Mouse (Mus musculus) spleen, adult 2 months (tissue): ENCODE data around the gene Mum1l1. TPM values are rescaled to one million over a fixed set of nuclear protein-coding genes. Genes with fewer than 3 reads are reported as not detected.

Experiments used
- DNase-seq, 2 experiments: peaks; one replicate each; pipeline versions ENCODE4 v3.0.0 to v3.0.0-alpha.2; 2012 to 2021; ENCODE audit warnings: low spot score in 2 of 2, low read depth in 1 of 2
- H3K27ac ChIP-seq: fragments of 200-500 bp; 2 replicates; pipeline ENCODE4 v1.5.1; 2012; ENCODE audit warnings: low read length, inconsistent platforms; ENCODE audit not compliant: insufficient read depth
- H3K27me3 ChIP-seq: fragments of 200-500 bp; 2 replicates; pipeline ENCODE4 v1.6.1; 2012; ENCODE audit warnings: mild to moderate bottlenecking, moderate library complexity, low read length, inconsistent platforms; ENCODE audit not compliant: control insufficient read depth, insufficient read depth
- H3K36me3 ChIP-seq: fragments of 200-500 bp; 2 replicates; pipeline ENCODE4 v1.6.1; 2012; ENCODE audit warnings: mild to moderate bottlenecking, low read length, inconsistent platforms; ENCODE audit not compliant: control insufficient read depth, insufficient read depth
- H3K4me1 ChIP-seq: fragments of 200-500 bp; 2 replicates; pipeline ENCODE4 v1.6.1; 2011; ENCODE audit warnings: inconsistent platforms; ENCODE audit not compliant: control insufficient read depth, insufficient read depth, insufficient read length
- H3K4me3 ChIP-seq: fragments of 200-500 bp; 2 replicates; pipeline ENCODE4 v1.5.1; 2011; ENCODE audit warnings: mild to moderate bottlenecking, inconsistent platforms; ENCODE audit not compliant: insufficient read depth, insufficient read length; ENCODE audit errors: extremely low read depth
- CTCF ChIP-seq: fragments of 200-500 bp; IDR thresholded peaks from 2 replicates; pipeline ENCODE4 v1.5.1; 2011; ENCODE audit warnings: mild to moderate bottlenecking, inconsistent platforms; ENCODE audit not compliant: insufficient read depth, insufficient read length, insufficient replicate concordance; ENCODE audit errors: extremely low read depth
- POLR2A ChIP-seq: fragments of 200-500 bp; IDR thresholded peaks from 2 replicates; pipeline ENCODE4 v1.6.1; 2011; ENCODE audit warnings: low read depth, low read length, inconsistent platforms
- WGBS: fragments of 180-500 bp; shearing (Covaris S2); methylation state at CpG from one replicate; pipeline ENCODE4 v1.1.7; 2018; 5-methylcytosine and 5-hydroxymethylcytosine counted together
- polyA plus RNA-seq: library from polyadenylated mRNA; depleted of rRNA; stranded (reverse); fragments of >200 nt; gene quantifications from 2 replicates; pipeline ENCODE4 v1.2.3, GENCODE M21; 2012

The Mum1l1 gene
- polyA plus RNA-seq, 1 experiment: not detected

DNA sequence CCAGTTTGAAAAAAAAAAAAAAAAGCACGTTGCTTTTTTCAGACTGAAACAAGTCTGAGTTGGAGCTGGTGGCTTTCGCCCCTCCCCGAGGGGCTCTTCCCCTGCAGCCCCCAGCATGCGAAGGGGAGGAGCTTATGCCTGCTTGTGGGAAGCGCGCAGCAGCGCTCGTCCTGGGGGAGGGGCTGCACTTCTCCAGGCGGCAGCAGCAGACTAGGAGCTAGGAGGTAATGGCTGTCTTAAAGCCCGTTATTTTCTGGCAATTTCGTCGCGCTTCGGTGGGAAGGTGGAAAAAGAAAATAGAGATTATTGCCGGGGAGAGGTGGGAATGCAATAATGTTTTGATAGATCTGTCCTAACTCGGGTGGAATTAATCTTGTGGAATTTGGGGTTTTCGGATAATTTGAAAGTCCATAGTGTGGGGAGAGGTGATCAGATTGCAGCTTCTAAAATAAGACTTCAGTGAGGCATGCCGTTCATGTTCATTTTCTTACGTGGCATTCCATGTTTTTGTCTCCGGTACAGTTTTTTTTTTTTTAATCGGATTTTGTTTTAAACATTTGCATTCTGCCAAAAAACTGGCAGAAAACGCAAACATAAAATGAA lies 7.2 kb downstream of the Mum1l1 start:
- H3K27ac ChIP-seq: no peak overlapping the region
- no peaks in the 10 kb centered on the region for H3K27me3 ChIP-seq
- WGBS: 24% methylated on average over 22 of the region's 22 CpGs
- H3K4me1 ChIP-seq: no peaks in the 10 kb centered on the region
- no peaks in the 10 kb centered on the region for H3K36me3 ChIP-seq
- no peak for DNase-seq
- TF ChIP-seq CTCF (no peak), POLR2A (no peak)
- no peak overlapping the region for H3K4me3 ChIP-seq

DNA sequence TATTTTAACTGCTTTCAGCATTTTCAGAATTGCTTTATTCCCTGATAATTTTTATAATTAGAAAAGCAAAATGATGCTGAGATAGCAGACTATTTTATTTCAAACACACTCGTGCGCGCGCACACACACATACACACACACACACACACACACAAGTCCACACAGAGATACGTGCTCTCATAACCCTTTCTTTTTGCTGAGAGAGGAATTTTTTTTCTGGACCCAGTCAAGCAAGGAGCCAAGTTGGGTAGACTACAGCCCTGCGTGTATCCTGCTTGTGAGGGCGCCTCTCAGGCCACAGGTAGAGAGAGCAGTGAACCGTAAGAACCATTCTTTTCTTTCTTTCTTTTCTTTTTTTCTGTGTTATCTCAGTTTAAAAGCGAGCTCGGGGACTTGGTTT lies 7.9 kb downstream of the Mum1l1 start:
- DNase-seq: no peak
- Histone ChIP-seq H3K27me3 (no peaks in the 10 kb centered on the region), H3K4me1 (no peaks in the 10 kb centered on the region), H3K27ac (no peak overlapping the region), H3K36me3 (no peaks in the 10 kb centered on the region), H3K4me3 (no peak overlapping the region)
- 69% methylated on average over 10 of the region's 10 CpGs for WGBS
- TF ChIP-seq POLR2A (no peak), CTCF (no peak)

DNA sequence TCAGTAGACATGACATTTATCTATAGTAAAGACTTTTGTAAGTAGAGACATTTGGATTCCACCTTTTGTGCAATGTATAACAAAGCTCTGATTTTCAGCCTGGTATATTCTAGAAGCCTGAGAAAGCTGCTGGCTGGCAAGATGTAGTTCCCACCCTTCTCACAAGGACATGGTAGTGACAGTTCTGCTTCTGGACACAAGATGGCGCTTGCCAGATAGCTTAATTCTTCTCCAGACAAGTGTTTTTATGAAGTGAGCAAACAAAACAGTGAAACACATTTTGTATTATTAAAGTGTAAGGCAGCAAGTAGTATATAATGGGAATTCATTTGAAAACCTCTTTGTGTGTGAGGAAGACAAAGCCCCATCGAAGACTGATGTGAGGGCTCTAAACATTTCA lies 9.2 kb downstream of the Mum1l1 start:
- H3K4me3 ChIP-seq: no peak overlapping the region
- H3K36me3 ChIP-seq: no peaks in the 10 kb centered on the region
- H3K27ac ChIP-seq: no peak overlapping the region
- H3K4me1 ChIP-seq: no peaks in the 10 kb centered on the region
- WGBS: 37% methylated on average over 2 of the region's 2 CpGs
- DNase-seq: no peak
- TF ChIP-seq POLR2A (no peak), CTCF (no peak)
- H3K27me3 ChIP-seq: no peaks in the 10 kb centered on the region

DNA sequence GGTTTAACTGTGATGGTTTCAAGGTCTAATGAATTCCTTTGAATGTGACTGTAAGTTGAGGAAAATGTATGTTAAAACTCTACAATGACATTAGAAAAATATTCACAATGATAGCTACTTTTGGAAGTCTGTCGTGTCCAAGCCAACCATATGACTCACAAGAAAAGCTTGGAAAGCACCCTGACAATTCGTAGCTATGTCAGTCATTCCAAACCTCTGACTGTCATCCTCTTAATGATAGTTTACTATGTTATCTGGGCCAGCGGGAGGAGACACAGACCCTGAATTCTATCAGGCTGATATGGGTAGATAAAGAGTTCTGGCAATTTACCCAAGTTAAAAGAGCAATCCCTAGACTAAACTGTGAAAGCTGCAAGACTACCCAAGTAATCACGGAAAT lies 11.0 kb downstream of the Mum1l1 start:
- WGBS: 79% methylated on average over 4 of the region's 4 CpGs
- DNase-seq: no peak
- H3K4me3 ChIP-seq: no peak overlapping the region

DNA sequence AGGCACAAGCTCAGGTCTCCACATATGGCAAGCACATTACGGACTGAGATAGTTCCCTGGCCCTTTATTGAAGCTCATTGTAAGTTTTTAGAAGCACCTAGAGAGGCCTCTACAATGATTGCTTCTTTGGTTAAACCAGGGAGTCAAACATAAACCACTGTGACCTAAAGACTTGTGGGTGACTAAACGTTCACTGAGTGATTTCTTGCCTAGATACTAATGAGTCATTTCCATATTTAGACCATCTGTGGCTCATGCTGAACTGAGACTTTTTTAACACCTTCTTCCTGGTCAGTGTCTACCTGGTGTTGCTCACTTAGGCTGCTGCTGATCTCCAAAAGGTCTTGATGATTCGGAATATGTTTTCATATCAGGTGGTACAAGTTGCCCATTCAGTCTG lies 12.1 kb downstream of the Mum1l1 start:
- DNase-seq: no peak

More for the DNA sequence above, 11.0 kb downstream of the Mum1l1 start:
- TF ChIP-seq POLR2A: no peak
- no peak for TF ChIP-seq CTCF
- H3K36me3 ChIP-seq: no peaks in the 10 kb centered on the region
- H3K4me1 ChIP-seq: no peaks in the 10 kb centered on the region
- no peaks in the 10 kb centered on the region for H3K27me3 ChIP-seq
- no peak overlapping the region for H3K27ac ChIP-seq

DNA sequence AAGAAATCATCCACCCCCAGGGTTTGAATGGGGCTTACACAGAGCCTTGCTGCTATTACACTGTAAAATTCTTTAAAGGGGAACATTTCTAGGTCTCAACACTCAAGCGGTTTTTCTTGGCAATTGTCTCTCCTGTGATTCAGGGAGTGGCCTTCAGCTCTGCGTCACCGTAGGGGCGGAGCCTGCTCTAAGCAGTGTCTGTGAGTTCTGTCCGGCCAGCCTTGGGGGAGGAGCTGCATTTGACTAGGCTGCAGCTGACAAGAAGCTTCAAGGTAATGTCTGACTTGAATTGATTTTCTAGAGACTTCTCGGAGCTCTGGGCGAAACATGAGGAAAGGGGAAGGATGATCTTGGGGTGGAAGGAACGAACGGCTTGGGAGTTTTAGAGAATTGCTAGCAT lies 21.3 kb downstream of the Mum1l1 start:
- Histone ChIP-seq H3K4me1 (no peaks in the 10 kb centered on the region), H3K36me3 (no peaks in the 10 kb centered on the region), H3K27me3 (no peaks in the 10 kb centered on the region), H3K4me3 (no peak overlapping the region), H3K27ac (no peak overlapping the region)
- TF ChIP-seq POLR2A (no peak), CTCF (no peak)
- 67% methylated on average over 9 of the region's 9 CpGs for WGBS
- no peak for DNase-seq

More for the DNA sequence above, 12.1 kb downstream of the Mum1l1 start:
- WGBS: 65% methylated on average over 3 of the region's 3 CpGs
- H3K4me1 ChIP-seq: no peaks in the 10 kb centered on the region
- H3K36me3 ChIP-seq: no peaks in the 10 kb centered on the region
- H3K4me3 ChIP-seq: no peak overlapping the region
- TF ChIP-seq POLR2A: no peak
- TF ChIP-seq CTCF: no peak
- H3K27me3 ChIP-seq: no peaks in the 10 kb centered on the region
- H3K27ac ChIP-seq: no peak overlapping the region

DNA sequence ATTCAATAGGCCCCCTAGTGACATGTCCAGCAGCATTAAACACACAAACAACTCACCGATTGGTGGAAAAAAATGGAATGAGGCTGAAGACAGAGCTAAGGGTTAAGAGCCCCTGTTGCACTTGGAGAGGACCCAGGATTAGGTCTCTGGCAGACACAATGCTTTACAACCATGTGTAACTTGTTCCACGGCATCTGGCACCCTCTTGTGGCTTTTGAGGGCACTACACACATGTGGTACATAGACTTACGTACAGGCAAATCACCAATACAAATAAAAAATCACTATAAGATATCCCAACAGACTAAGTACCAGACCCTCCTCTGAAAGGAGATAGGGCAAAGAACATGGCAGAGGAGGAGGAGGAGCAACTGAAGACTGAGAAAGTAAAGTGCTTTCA lies 37.5 kb downstream of the Mum1l1 start:
- TF ChIP-seq POLR2A (no peak), CTCF (no peak)
- WGBS: 72% methylated on average over 3 of the region's 3 CpGs
- no peaks in the 10 kb centered on the region for H3K36me3 ChIP-seq
- H3K4me3 ChIP-seq: no peak overlapping the region
- no peaks in the 10 kb centered on the region for H3K27me3 ChIP-seq
- no peak overlapping the region for H3K27ac ChIP-seq
- no peaks in the 10 kb centered on the region for H3K4me1 ChIP-seq
- no peak for DNase-seq

DNA sequence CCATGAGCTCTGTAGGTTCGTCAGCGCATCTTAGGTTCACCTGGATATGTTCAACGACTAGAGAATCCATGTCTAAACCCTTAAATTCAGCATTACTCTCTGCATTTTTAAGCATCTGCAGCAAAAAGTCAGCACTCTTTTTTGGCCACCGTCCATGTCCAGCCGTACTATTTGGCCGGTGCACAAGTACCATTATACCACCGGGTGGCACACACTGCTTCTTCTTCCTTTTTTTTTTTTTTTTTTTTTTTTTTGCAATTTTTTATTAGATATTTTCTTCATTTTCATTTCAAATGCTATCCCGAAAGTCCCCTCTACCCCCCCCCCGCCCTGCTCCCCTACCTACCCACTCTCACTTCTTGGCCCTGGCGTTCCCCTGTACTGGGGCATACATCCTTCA lies 47.2 kb downstream of the Mum1l1 start:
- DNase-seq: no peak
- TF ChIP-seq POLR2A: no peak
- TF ChIP-seq CTCF: no peak
- WGBS: 91% methylated on average over 10 of the region's 10 CpGs

More for the DNA sequence above, 47.2 kb downstream of the Mum1l1 start:
- Histone ChIP-seq H3K4me3 (no peak overlapping the region), H3K27ac (no peak overlapping the region), H3K4me1 (no peaks in the 10 kb centered on the region), H3K36me3 (no peaks in the 10 kb centered on the region), H3K27me3 (no peaks in the 10 kb centered on the region)
